Mouse (Mus musculus) limb, embryonic 13.5 days (tissue): ENCODE data around the gene Akr1c13. TPM values are rescaled to one million over a fixed set of nuclear protein-coding genes. Genes with fewer than 3 reads are reported as not detected.
"Not testable (repeated sequence)": the region's sequence is repeated elsewhere in the genome, so short reads cannot be mapped to it uniquely, and the experiment has no call there.

Source experiments
- ATAC-seq: fragments of 200-750 bp; cut with Nextera tagmentation; 2 replicates; pipeline ENCODE4 v1.8.0; 2017; ENCODE audit warnings: low read depth, moderate number of reproducible peaks, moderate TSS enrichment; ENCODE audit not compliant: low FRiP score
- H3K27ac ChIP-seq: fragments of 300-500 bp; sonication (generic); 2 replicates; pipeline ENCODE4 v1.5.1; 2015; ENCODE audit warnings: inconsistent platforms, mild to moderate bottlenecking, moderate library complexity
- H3K27me3 ChIP-seq: fragments of 300-500 bp; sonication (generic); 2 replicates; pipeline ENCODE4 v1.6.1; 2015; ENCODE audit warnings: mild to moderate bottlenecking, inconsistent platforms
- H3K36me3 ChIP-seq: fragments of 300-500 bp; sonication (generic); 2 replicates; pipeline ENCODE4 v1.6.1; 2015; ENCODE audit warnings: inconsistent platforms, mild to moderate bottlenecking, moderate library complexity
- H3K4me1 ChIP-seq: fragments of 300-500 bp; sonication (generic); 2 replicates; pipeline ENCODE4 v1.6.1; 2015; ENCODE audit warnings: inconsistent platforms
- H3K4me2 ChIP-seq: fragments of 300-500 bp; sonication (generic); replicated peaks from 2 replicates; pipeline ENCODE4 v1.6.1; 2015; ENCODE audit warnings: inconsistent platforms, mild to moderate bottlenecking, moderate library complexity
- H3K4me3 ChIP-seq: fragments of 300-500 bp; sonication (generic); 2 replicates; pipeline ENCODE4 v1.5.1; 2015; ENCODE audit warnings: moderate library complexity, mild to moderate bottlenecking, inconsistent platforms
- H3K9ac ChIP-seq: fragments of 300-500 bp; sonication (generic); 2 replicates; pipeline ENCODE4 v1.6.1; 2015; ENCODE audit warnings: mild to moderate bottlenecking, inconsistent platforms
- H3K9me3 ChIP-seq: fragments of 300-500 bp; sonication (generic); 2 replicates; pipeline ENCODE4 v1.6.1; 2016; ENCODE audit warnings: inconsistent platforms
- WGBS: fragments of 180-500 bp; shearing (Covaris S2); methylation state at CpG from one replicate; pipeline ENCODE4 v1.1.7; 2015; 5-methylcytosine and 5-hydroxymethylcytosine counted together
- polyA plus RNA-seq: library from polyadenylated mRNA; unstranded; fragments of >200 nt; fragmentation: Nextera tagmentation; extraction: Ambion mirVana; gene quantifications from 2 replicates; pipeline ENCODE4 v1.2.1, GENCODE M21; 2015

Gene Akr1c13
- polyA plus RNA-seq, result 1.1 and 2.0 TPM in 2 replicates

DNA sequence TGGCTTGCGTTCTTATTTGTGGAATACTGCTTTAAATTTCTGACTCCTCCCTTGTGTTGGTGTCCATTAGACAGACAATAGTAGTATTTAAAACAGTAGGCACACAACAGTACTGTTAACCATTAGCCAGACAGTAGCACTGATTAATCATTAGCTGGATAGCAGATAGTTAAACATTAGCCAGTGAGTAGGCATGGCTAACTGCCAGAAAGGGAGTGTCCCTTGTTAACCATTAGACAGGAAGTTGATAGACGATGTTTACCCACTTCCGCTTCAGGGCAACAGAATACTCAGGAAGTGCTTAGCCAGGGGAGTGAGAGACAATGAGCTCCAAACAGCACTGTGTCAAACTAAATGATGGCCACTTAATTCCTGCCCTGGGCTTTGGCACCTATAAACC is at the start of gene Akr1c13:
TSS of gene Akr1c13 (plus strand) at position 247 of the 400 bp plus-strand sequence.
- Histone ChIP-seq H3K27ac (no peak within 1 kb of the TSS), H3K9ac (no peak within 1 kb of the TSS), H3K36me3 (no peaks in the 10 kb centered on the region), H3K27me3 (no peaks in the 10 kb centered on the region), H3K4me2 (no peak within 1 kb of the TSS), H3K4me3 (no peak within 1 kb of the TSS), H3K4me1 (no peaks in the 10 kb centered on the region), H3K9me3 (no peaks in the 10 kb centered on the region)
- ATAC-seq, result no peak
- 52% methylated on average over 3 of the region's 3 CpGs for WGBS

GRCm38 (mm10) chr13:4144261-4144660 is 46.7 kb upstream of the Akr1c13 start:
- no peaks in the 10 kb centered on the region for H3K27me3 ChIP-seq
- H3K9me3 ChIP-seq, result no peaks in the 10 kb centered on the region
- WGBS, result 76% methylated on average over 1 of the region's 1 CpGs
- no peak overlapping the region for H3K9ac ChIP-seq
- no peaks in the 10 kb centered on the region for H3K36me3 ChIP-seq
- H3K4me2 ChIP-seq, result no peak overlapping the region
- ATAC-seq, result no peak
- H3K4me1 ChIP-seq, result no peaks in the 10 kb centered on the region
- H3K4me3 ChIP-seq, result no peak overlapping the region
- H3K27ac ChIP-seq, result no peak overlapping the region

- no peak for ATAC-seq
- Histone ChIP-seq H3K36me3 (no peaks in the 10 kb centered on the region), H3K4me2 (no peak within 1 kb of the TSS), H3K4me1 (no peaks in the 10 kb centered on the region), H3K27me3 (no peaks in the 10 kb centered on the region), H3K9ac (no peak within 1 kb of the TSS), H3K9me3 (no peaks in the 10 kb centered on the region), H3K4me3 (no peak within 1 kb of the TSS), H3K27ac (no peak within 1 kb of the TSS)
- 81% methylated on average over 5 of the region's 5 CpGs for WGBS
Observed at GRCm38 (mm10) chr13:4150518-4150917, 40.4 kb upstream of the Akr1c13 start, which contains the start of gene Akr1c18. Gene Akr1c18, minus strand, starts transcription at chr13:4150654.

GRCm38 (mm10) chr13:4152908-4153307 is 38.0 kb upstream of the Akr1c13 start:
- no peak for ATAC-seq
- H3K9ac ChIP-seq, result no peak overlapping the region
- H3K4me1 ChIP-seq, result no peaks in the 10 kb centered on the region
- H3K27me3 ChIP-seq, result no peaks in the 10 kb centered on the region
- no peak overlapping the region for H3K4me2 ChIP-seq
- H3K27ac ChIP-seq, result no peak overlapping the region
- no peak overlapping the region for H3K4me3 ChIP-seq
- H3K9me3 ChIP-seq, result no peaks in the 10 kb centered on the region
- 73% methylated on average over 2 of the region's 2 CpGs for WGBS
- H3K36me3 ChIP-seq, result no peaks in the 10 kb centered on the region

DNA sequence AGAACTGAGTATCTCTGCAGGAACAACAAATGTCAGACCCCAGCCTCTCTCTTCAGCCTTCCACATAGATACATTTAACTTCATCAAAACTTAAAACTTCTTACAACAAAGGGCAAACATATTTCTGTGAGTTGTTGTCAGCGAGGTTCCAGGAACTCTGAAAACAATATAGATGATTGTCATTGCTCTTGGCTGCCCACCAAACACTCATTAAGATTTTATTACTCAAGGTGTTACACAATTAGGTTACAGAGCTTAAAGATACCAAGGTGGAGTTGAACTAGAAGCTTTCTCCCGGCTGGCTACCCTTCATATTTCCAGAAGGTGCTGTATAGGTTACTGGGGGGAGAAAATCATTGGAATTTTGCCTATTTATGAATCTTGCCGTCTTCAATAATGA is 37.4 kb upstream of the Akr1c13 start:
- H3K4me2 ChIP-seq, result no peak overlapping the region
- ATAC-seq, result no peak
- no peaks in the 10 kb centered on the region for H3K4me1 ChIP-seq
- WGBS, result 54% methylated on average over 3 of the region's 3 CpGs
- no peaks in the 10 kb centered on the region for H3K9me3 ChIP-seq
- no peaks in the 10 kb centered on the region for H3K27me3 ChIP-seq
- no peaks in the 10 kb centered on the region for H3K36me3 ChIP-seq
- H3K9ac ChIP-seq, result no peak overlapping the region
- H3K4me3 ChIP-seq, result no peak overlapping the region
- H3K27ac ChIP-seq, result no peak overlapping the region

DNA sequence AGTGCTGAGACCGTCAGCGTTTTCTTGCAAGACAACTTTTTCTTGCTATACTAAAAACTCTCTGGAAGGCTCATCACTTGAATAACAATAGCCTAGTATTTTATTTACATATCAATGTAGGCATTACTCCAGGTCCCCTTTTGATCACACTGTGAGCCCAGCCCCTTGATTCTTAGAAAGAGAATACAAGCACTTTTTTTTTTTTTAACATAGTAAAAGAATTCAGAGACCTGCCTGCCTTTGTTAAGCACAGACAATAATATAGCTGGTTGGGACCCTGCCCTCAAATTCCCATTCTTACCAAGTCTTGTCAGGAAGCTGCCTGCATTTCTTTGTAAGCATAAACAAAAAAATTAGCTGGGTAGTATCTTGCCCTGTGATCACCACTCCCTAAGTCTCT is 35.7 kb upstream of the Akr1c13 start:
- WGBS, result 68% methylated on average over 2 of the region's 2 CpGs
- Histone ChIP-seq H3K9ac (no peak overlapping the region), H3K27me3 (no peaks in the 10 kb centered on the region), H3K27ac (no peak overlapping the region), H3K36me3 (no peaks in the 10 kb centered on the region), H3K4me3 (no peak overlapping the region), H3K4me2 (no peak overlapping the region), H3K9me3 (no peaks in the 10 kb centered on the region), H3K4me1 (no peaks in the 10 kb centered on the region)
- no peak for ATAC-seq

GRCm38 (mm10) chr13:4168006-4168405 is 22.9 kb upstream of the Akr1c13 start:
- no peak overlapping the region for H3K9ac ChIP-seq
- 32% methylated on average over 1 of the region's 1 CpGs for WGBS
- no peak overlapping the region for H3K4me2 ChIP-seq
- H3K9me3 ChIP-seq, result no peaks in the 10 kb centered on the region
- H3K27ac ChIP-seq, result no peak overlapping the region
- no peak overlapping the region for H3K4me3 ChIP-seq
- H3K36me3 ChIP-seq, result no peaks in the 10 kb centered on the region
- no peaks in the 10 kb centered on the region for H3K4me1 ChIP-seq
- H3K27me3 ChIP-seq, result no peaks in the 10 kb centered on the region
- ATAC-seq, result no peak

GRCm38 (mm10) chr13:4172978-4173377 is 18.0 kb upstream of the Akr1c13 start:
- WGBS, result 27% methylated on average over 2 of the region's 2 CpGs
- H3K9ac ChIP-seq, result no peak overlapping the region
- ATAC-seq, result no peak
- no peaks in the 10 kb centered on the region for H3K36me3 ChIP-seq
- no peaks in the 10 kb centered on the region for H3K4me1 ChIP-seq
- no peak overlapping the region for H3K4me3 ChIP-seq
- no peak overlapping the region for H3K4me2 ChIP-seq
- H3K27ac ChIP-seq, result no peak overlapping the region
- H3K27me3 ChIP-seq, result no peaks in the 10 kb centered on the region
- H3K9me3 ChIP-seq, result no peaks in the 10 kb centered on the region

DNA sequence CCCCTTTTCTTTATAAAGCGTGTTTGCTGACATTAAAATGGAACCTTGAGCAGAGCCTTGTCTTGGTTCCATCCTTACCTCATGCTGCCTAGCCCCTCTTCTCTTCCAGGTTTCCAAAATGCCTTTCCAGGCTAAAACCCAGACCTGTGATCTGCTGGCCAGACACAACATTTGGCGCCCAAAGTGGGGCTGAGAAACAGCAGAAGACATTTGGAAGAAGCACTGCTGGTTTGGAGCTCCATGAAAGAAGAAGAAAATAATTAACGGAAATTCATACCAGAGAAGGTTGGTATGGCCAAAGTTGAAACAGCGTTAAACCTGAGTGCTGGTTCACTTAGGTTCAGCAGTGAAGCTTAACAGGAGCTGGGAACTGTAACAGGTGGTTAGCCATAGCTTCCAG is 9.6 kb upstream of the Akr1c13 start:
- not testable (repeated sequence) for ATAC-seq, H3K4me2 ChIP-seq, H3K4me1 ChIP-seq, H3K9me3 ChIP-seq, H3K36me3 ChIP-seq, H3K27ac ChIP-seq, H3K9ac ChIP-seq, H3K4me3 ChIP-seq, H3K27me3 ChIP-seq
- 88% methylated on average over 4 of the region's 4 CpGs for WGBS

- H3K27me3 ChIP-seq, result no peaks in the 10 kb centered on the region
- no peak overlapping the region for H3K4me2 ChIP-seq
- ATAC-seq, result no peak
- 76% methylated on average over 9 of the region's 9 CpGs for WGBS
- H3K9me3 ChIP-seq, result 0 out of 2 replicates have a peak, but pooled peaks cover 5% of the 10 kb centered on the region
- H3K4me1 ChIP-seq, result no peaks in the 10 kb centered on the region
- no peak overlapping the region for H3K4me3 ChIP-seq
- H3K27ac ChIP-seq, result no peak overlapping the region
- no peak overlapping the region for H3K9ac ChIP-seq
- H3K36me3 ChIP-seq, result no peaks in the 10 kb centered on the region
Observed at GRCm38 (mm10) chr13:4183116-4183515, 7.8 kb upstream of the Akr1c13 start.

DNA sequence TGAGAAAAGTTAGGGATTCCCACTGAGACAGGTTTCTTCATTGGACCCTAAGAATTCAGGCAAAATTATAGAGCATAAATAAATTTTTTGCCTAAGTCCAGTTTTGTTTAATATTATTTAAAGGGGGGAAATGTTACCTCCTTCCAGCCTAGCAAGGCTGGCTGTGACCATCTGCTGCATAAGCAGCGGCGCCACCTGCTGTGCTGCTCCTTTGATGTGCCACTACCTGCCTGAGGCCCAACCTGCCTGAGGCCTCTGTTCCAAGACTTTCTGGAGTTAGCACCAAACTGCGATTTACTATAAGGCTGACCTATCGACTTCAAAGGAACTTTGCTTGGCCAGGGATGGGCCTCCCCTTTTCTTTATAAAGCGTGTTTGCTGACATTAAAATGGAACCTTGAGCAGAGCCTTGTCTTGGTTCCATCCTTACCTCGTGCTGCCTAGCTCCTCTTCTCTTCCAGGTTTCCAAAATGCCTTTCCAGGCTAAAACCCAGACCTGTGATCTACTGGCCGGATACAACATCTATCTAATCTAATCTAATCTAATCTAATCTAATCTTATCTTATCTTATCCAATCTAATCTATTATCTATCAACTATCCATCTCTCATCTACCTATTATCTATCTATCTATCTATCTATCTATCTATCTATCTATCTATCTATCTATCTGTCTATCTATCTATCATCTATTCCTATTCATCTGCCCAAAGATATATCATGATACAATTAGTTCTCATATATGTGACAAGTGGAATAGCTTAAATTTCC is 4.1 kb upstream of the Akr1c13 start:
- not testable (repeated sequence) for H3K4me3 ChIP-seq, H3K27ac ChIP-seq, H3K27me3 ChIP-seq, H3K9me3 ChIP-seq, H3K4me2 ChIP-seq, H3K36me3 ChIP-seq, H3K4me1 ChIP-seq, H3K9ac ChIP-seq, ATAC-seq
- 48% methylated on average over 7 of the region's 7 CpGs for WGBS

- Histone ChIP-seq H3K36me3 (no peaks in the 10 kb centered on the region), H3K4me2 (no peak overlapping the region), H3K4me1 (no peaks in the 10 kb centered on the region), H3K27me3 (no peaks in the 10 kb centered on the region), H3K4me3 (no peak overlapping the region), H3K9ac (no peak overlapping the region), H3K9me3 (no peaks in the 10 kb centered on the region), H3K27ac (no peak overlapping the region)
- 76% methylated on average over 2 of the region's 2 CpGs for WGBS
- ATAC-seq, result no peak
Observed at GRCm38 (mm10) chr13:4188174-4188573, 2.8 kb upstream of the Akr1c13 start.

GRCm38 (mm10) chr13:4192511-4192910 is 1.6 kb downstream of the Akr1c13 start:
- Histone ChIP-seq H3K27ac (no peak overlapping the region), H3K36me3 (no peaks in the 10 kb centered on the region), H3K4me2 (no peak overlapping the region), H3K27me3 (no peaks in the 10 kb centered on the region), H3K4me1 (no peaks in the 10 kb centered on the region), H3K4me3 (no peak overlapping the region), H3K9me3 (no peaks in the 10 kb centered on the region), H3K9ac (no peak overlapping the region)
- 80% methylated on average over 3 of the region's 3 CpGs for WGBS
- ATAC-seq, result no peak
